Mouse (Mus musculus) gastrocnemius, adult 2 months (tissue): Measurements from ENCODE around the gene Zfp459. TPM values are rescaled to one million over a fixed set of nuclear protein-coding genes. Genes with fewer than 3 reads are reported as not detected.
"Not testable (repeated sequence)": the region's sequence is repeated elsewhere in the genome, so short reads cannot be mapped to it uniquely, and the experiment has no call there.

Experiments used
- DNase-seq: peaks from one replicate; pipeline ENCODE4 v3.0.0; 2022
- H3K27ac ChIP-seq: fragments of 200-600 bp; 2 replicates; pipeline ENCODE4 v1.8.1; 2022; ENCODE audit warnings: mild to moderate bottlenecking
- H3K4me3 ChIP-seq: fragments of 200-600 bp; 2 replicates; pipeline ENCODE4 v1.8.1; 2022; ENCODE audit warnings: mild to moderate bottlenecking, moderate library complexity
- CTCF ChIP-seq: fragments of 200-600 bp; IDR thresholded peaks from 2 replicates; pipeline ENCODE4 v1.8.1; 2022; ENCODE audit warnings: antibody characterized with exemption, mild to moderate bottlenecking, moderate library complexity
- intact Hi-C: fragments of 180-260 bp; cut with DNase I; formaldehyde crosslinking; loops from one replicate; pipeline ENCODE4 v1.15.1; 2025
- long read RNA-seq, 2 experiments: library from polyadenylated mRNA; stranded (forward); transcript quantifications; one replicate each; pipeline ENCODE4 v2.0.0; 2021
- total RNA-seq, 2 experiments: library from RNA; stranded (reverse); gene quantifications; 2 replicates each; pipeline ENCODE4 v1.2.3; 2021

Zfp459 gene
- 1 to 10 TPM in 1 of 2 experiments, under 1 TPM in 1; 0.92 to 1.2 TPM for total RNA-seq
- long read RNA-seq, experiment 1: 0 reads
- long read RNA-seq, experiment 2: 0 reads

- H3K27ac ChIP-seq: peak within 1 kb of the TSS; percentile 24; the same call in 1 of the 2 replicates
- peak within 1 kb of the TSS; percentile 73 for H3K4me3 ChIP-seq
- no peak for DNase-seq
- intact Hi-C loops: no loop called here
- no peak for TF ChIP-seq CTCF
These were observed at the start of gene Zfp459 for GRCm38 (mm10) chr13:67421207-67421857. Zfp459 (minus strand) TSS chr13:67421418.

- TF ChIP-seq CTCF: no peak
- Histone ChIP-seq H3K27ac (no peak overlapping the region), H3K4me3 (no peak overlapping the region)
- intact Hi-C loops: no loop called here
- no peak for DNase-seq
These were observed 48.1 kb upstream of the Zfp459 start for GRCm38 (mm10) chr13:67469274-67469673.

- intact Hi-C loops: not testable (repeated sequence)
These were observed 42.4 kb upstream of the Zfp459 start for GRCm38 (mm10) chr13:67463506-67464185.

GRCm38 (mm10) chr13:67452021-67452309 lies 30.7 kb upstream of the Zfp459 start:
- peak overlapping the region; percentile 72 for H3K4me3 ChIP-seq
- intact Hi-C loops: no loop called here
- TF ChIP-seq CTCF: no peak
- peak overlapping the region; percentile 88 for H3K27ac ChIP-seq
- no peak for DNase-seq

More at GRCm38 (mm10) chr13:67463506-67464185, 42.4 kb upstream of the Zfp459 start:
- H3K4me3 ChIP-seq, H3K27ac ChIP-seq, DNase-seq: not testable (repeated sequence)

- intact Hi-C loops: no loop called here
- peak within 1 kb of the TSS; percentile 88 for H3K27ac ChIP-seq
- DNase-seq: peak; percentile 92
- peak within 1 kb of the TSS; percentile 72 for H3K4me3 ChIP-seq
- no peak for TF ChIP-seq CTCF
These were observed 30.2 kb upstream of the Zfp459 start, which contains the start of gene Zfp874a for GRCm38 (mm10) chr13:67451172-67452020. Zfp874a (minus strand) TSS chr13:67451624.

GRCm38 (mm10) chr13:67437095-67437494 lies 15.9 kb upstream of the Zfp459 start:
- H3K27ac ChIP-seq, intact Hi-C loops, DNase-seq, H3K4me3 ChIP-seq: not testable (repeated sequence)

- TF ChIP-seq CTCF: no peak
These were observed 6.9 kb upstream of the Zfp459 start for GRCm38 (mm10) chr13:67428116-67428515.

GRCm38 (mm10) chr13:67425699-67426098 lies 4.5 kb upstream of the Zfp459 start:
- H3K4me3 ChIP-seq, intact Hi-C loops, DNase-seq, H3K27ac ChIP-seq: not testable (repeated sequence)

More at GRCm38 (mm10) chr13:67428116-67428515, 6.9 kb upstream of the Zfp459 start:
- no peak overlapping the region for H3K4me3 ChIP-seq
- no peak for DNase-seq
- H3K27ac ChIP-seq: no peak overlapping the region
- intact Hi-C loops: no loop called here

- H3K27ac ChIP-seq, intact Hi-C loops, H3K4me3 ChIP-seq, DNase-seq: not testable (repeated sequence)
These were observed 1.3 kb upstream of the Zfp459 start for GRCm38 (mm10) chr13:67422532-67422931.

GRCm38 (mm10) chr13:67420558-67421206 lies 536 bp downstream of the Zfp459 start:
- intact Hi-C loops: no loop called here
- TF ChIP-seq CTCF: no peak
- DNase-seq: no peak
- Histone ChIP-seq H3K27ac (no peak overlapping the region), H3K4me3 (peak overlapping the region; percentile 73)

GRCm38 (mm10) chr13:67416811-67417210 lies 4.4 kb downstream of the Zfp459 start:
- H3K4me3 ChIP-seq: no peak overlapping the region
- no peak for TF ChIP-seq CTCF
- DNase-seq: no peak
- H3K27ac ChIP-seq: no peak overlapping the region
- intact Hi-C loops: no loop called here

GRCm38 (mm10) chr13:67415759-67416158 lies 5.5 kb downstream of the Zfp459 start:
- intact Hi-C loops: no loop called here
- no peak overlapping the region for H3K27ac ChIP-seq
- H3K4me3 ChIP-seq: no peak overlapping the region
- no peak for DNase-seq
- no peak for TF ChIP-seq CTCF
